8 mouse cellular contexts compared by ENCODE assay signal in the genomic region with DNA sequence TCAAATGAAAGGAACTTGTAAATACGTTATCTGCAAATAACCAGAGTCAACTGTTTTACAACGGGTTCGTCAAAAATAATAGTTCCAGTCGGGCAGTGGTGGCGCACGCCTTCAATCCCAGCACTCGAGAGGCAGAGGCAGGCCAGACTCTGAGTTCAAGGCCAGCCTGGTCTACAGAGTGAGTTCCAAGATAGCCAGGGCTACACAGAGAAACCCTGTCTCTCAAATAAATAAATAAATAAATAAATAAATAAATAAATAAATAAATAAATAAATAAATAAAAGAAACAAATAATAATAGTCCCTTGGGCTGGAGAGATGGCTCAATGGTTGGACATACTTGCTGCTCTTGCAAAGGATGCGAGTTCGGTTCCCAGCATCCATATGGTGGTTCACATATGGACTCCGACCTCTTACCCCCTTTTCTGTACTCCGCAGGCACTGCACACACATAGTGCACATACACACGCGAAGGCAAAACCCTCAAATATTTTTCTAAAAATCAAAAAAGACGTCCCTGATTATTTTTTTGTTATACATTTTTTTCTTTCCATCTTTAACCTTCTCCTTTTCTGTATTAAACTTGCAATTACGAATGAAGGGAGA. TPM values are rescaled to one million over a fixed set of nuclear protein-coding genes. Genes with fewer than 3 reads are reported as not detected.
DNase-seq lines count a peak whose midpoint lies in the region; ATAC-seq lines count a peak whose summit lies in the region.

No protein-coding gene starts in this region.

- peak overlapping the region; percentile 90 for H3K4me3 ChIP-seq in liver, embryonic 11.5 days (ENCODE audit: low read depth, low read length)
- peak overlapping the region; percentile 90 for H3K4me3 ChIP-seq in embryonic facial prominence, embryonic 10.5 days
- peak overlapping the region; percentile 92 for H3K4me3 ChIP-seq in intestine, embryonic 14.5 days (ENCODE audit: low read depth, low read length)
- H3K4me3 ChIP-seq in neural tube, embryonic 13.5 days = peak overlapping the region; percentile 88

- ATAC-seq in liver, embryonic 11.5 days (replicated peaks; ENCODE audit: low FRiP score) = no peak
- ATAC-seq in intestine, embryonic 14.5 days (replicated peaks; ENCODE audit: low FRiP score, low TSS enrichment, low read depth) = no peak
- ATAC-seq in neural tube, embryonic 13.5 days (ENCODE audit: low read depth) = peak; percentile 32; the same call in 1 of the 2 replicates

- no peak for DNase-seq in liver, embryonic 11.5 days (ENCODE audit: low spot score)
- no peak for DNase-seq in liver
- DNase-seq in embryonic facial prominence, embryonic 10.5 days (ENCODE audit: low spot score) = peak; percentile 21
- DNase-seq in intestine, embryonic 14.5 days (ENCODE audit: low spot score) = no peak
- DNase-seq in spleen, postnatal 10 days (ENCODE audit: low spot score in 2 of 2) = no peak
- DNase-seq in urinary bladder, postnatal 10 days (ENCODE audit: low spot score) = no peak
- DNase-seq in kidney, postnatal 4 days = no peak

- no peaks in the 10 kb centered on the region; the same call in none of the 2 replicates for H3K4me1 ChIP-seq in liver, embryonic 11.5 days (replicated peaks; ENCODE audit: control insufficient read depth, insufficient read depth, low read length)
- H3K4me1 ChIP-seq in embryonic facial prominence, embryonic 10.5 days = peaks cover 24% of the 10 kb centered on the region
- peaks cover 4% of the 10 kb centered on the region for H3K4me1 ChIP-seq in intestine, embryonic 14.5 days (replicated peaks; ENCODE audit: control insufficient read depth, insufficient read depth, low read length)
- H3K4me1 ChIP-seq in neural tube, embryonic 13.5 days (replicated peaks) = peaks cover 41% of the 10 kb centered on the region

- peak overlapping the region; percentile 91 for H3K9ac ChIP-seq in liver, embryonic 11.5 days (ENCODE audit: low read depth, low read length)
- peak overlapping the region; percentile 85 for H3K9ac ChIP-seq in intestine, embryonic 14.5 days (ENCODE audit: low read length)
- peak overlapping the region; percentile 94 for H3K9ac ChIP-seq in neural tube, embryonic 13.5 days

- no peaks in the 10 kb centered on the region for H3K27me3 ChIP-seq in liver, embryonic 11.5 days (replicated peaks; ENCODE audit: control insufficient read depth, insufficient read depth, low read length)
- no peaks in the 10 kb centered on the region for H3K27me3 ChIP-seq in embryonic facial prominence, embryonic 10.5 days (replicated peaks; ENCODE audit: low read depth, poor library complexity, severe bottlenecking)
- H3K27me3 ChIP-seq in intestine, embryonic 14.5 days (replicated peaks; ENCODE audit: control insufficient read depth, insufficient read depth, low read length) = no peaks in the 10 kb centered on the region
- H3K27me3 ChIP-seq in neural tube, embryonic 13.5 days = no peaks in the 10 kb centered on the region

- 0 out of 2 replicates have a peak, but pooled peaks cover 4% of the 10 kb centered on the region for H3K36me3 ChIP-seq in liver, embryonic 11.5 days (ENCODE audit: control insufficient read depth, insufficient read depth, low read length)
- peaks cover 34% of the 10 kb centered on the region for H3K36me3 ChIP-seq in embryonic facial prominence, embryonic 10.5 days (replicated peaks)
- no peaks in the 10 kb centered on the region for H3K36me3 ChIP-seq in intestine, embryonic 14.5 days (ENCODE audit: control insufficient read depth, insufficient read depth, low read length)
- peaks cover 5% of the 10 kb centered on the region for H3K36me3 ChIP-seq in neural tube, embryonic 13.5 days

- H3K27ac ChIP-seq in liver, embryonic 11.5 days (ENCODE audit: low read depth, low read length) = no peak overlapping the region
- H3K27ac ChIP-seq in embryonic facial prominence, embryonic 10.5 days (replicated peaks) = peak overlapping the region; percentile 97
- no peak overlapping the region for H3K27ac ChIP-seq in intestine, embryonic 14.5 days (ENCODE audit: low read depth)
- peak overlapping the region; percentile 96 for H3K27ac ChIP-seq in neural tube, embryonic 13.5 days (replicated peaks)

- H3K9me3 ChIP-seq in liver, embryonic 11.5 days (ENCODE audit: control insufficient read depth, low read length) = no peaks in the 10 kb centered on the region
- H3K9me3 ChIP-seq in embryonic facial prominence, embryonic 10.5 days = no peaks in the 10 kb centered on the region
- no peaks in the 10 kb centered on the region for H3K9me3 ChIP-seq in intestine, embryonic 14.5 days (ENCODE audit: control insufficient read depth, low read length)
- H3K9me3 ChIP-seq in neural tube, embryonic 13.5 days = no peaks in the 10 kb centered on the region

- H3K4me2 ChIP-seq in liver, embryonic 11.5 days = peak overlapping the region; percentile 71
- peak overlapping the region; percentile 60 for H3K4me2 ChIP-seq in intestine, embryonic 14.5 days (ENCODE audit: low read length)
- H3K4me2 ChIP-seq in neural tube, embryonic 13.5 days = peak overlapping the region; percentile 71

- WGBS in liver, embryonic 11.5 days = 50% methylated on average over 15 of the region's 15 CpGs
- WGBS in embryonic facial prominence, embryonic 10.5 days = 54% methylated on average over 15 of the region's 15 CpGs
- WGBS in intestine, embryonic 14.5 days = 51% methylated on average over 15 of the region's 15 CpGs
- 46% methylated on average over 15 of the region's 15 CpGs for WGBS in neural tube, embryonic 13.5 days

RNA-seq across cellular contexts. Expression of a gene that starts 0.9 kb away (rescaled TPM):
- polyA plus RNA-seq in liver, embryonic 11.5 days (2014; fragmentation: Nextera tagmentation; extraction: Ambion mirVana) = 29.0 and 30.1 TPM in 2 replicates
- 61.6 and 61.8 TPM in 2 replicates for polyA plus RNA-seq in embryonic facial prominence, embryonic 10.5 days (2016; fragmentation: Nextera tagmentation; extraction: Ambion mirVana)
- polyA plus RNA-seq in intestine, embryonic 14.5 days (2014; fragmentation: Nextera tagmentation; extraction: Ambion mirVana) = 23.4 and 24.2 TPM in 2 replicates
- polyA plus RNA-seq in neural tube, embryonic 13.5 days (2015; fragmentation: Nextera tagmentation; extraction: Ambion mirVana) = 40.6 and 42.3 TPM in 2 replicates

RNA-seq across cellular contexts. Expression of a gene that starts 36.7 kb away (rescaled TPM):
- 264 and 315 TPM in 2 replicates for polyA plus RNA-seq in liver, embryonic 11.5 days (2014; fragmentation: Nextera tagmentation; extraction: Ambion mirVana)
- polyA plus RNA-seq in embryonic facial prominence, embryonic 10.5 days (2016; fragmentation: Nextera tagmentation; extraction: Ambion mirVana) = 116 and 135 TPM in 2 replicates
- polyA plus RNA-seq in intestine, embryonic 14.5 days (2014; fragmentation: Nextera tagmentation; extraction: Ambion mirVana) = 74.0 and 80.8 TPM in 2 replicates
- 76.2 and 83.5 TPM in 2 replicates for polyA plus RNA-seq in neural tube, embryonic 13.5 days (2015; fragmentation: Nextera tagmentation; extraction: Ambion mirVana)

Comparison
In these comparisons a context has a peak if more than half of its experiments do, and no peak if none do; other contexts are left out.
1. H3K27ac ChIP-seq: peak in embryonic facial prominence, embryonic 10.5 days (single experiment) and neural tube, embryonic 13.5 days (single experiment); none in liver, embryonic 11.5 days (single experiment) and intestine, embryonic 14.5 days (single experiment).
2. Peak in every context shown above with its lines, with median percentiles within 50 percentile points of each other: H3K4me2 ChIP-seq, H3K4me3 ChIP-seq and H3K9ac ChIP-seq.